Mouse (Mus musculus): ENCODE data around the gene Rpp30.

- TF ChIP-seq ZNF384 (IDR thresholded peaks at IDR 0.05; ENCODE audit: low read depth, low read length) (no peak), CHD2 (IDR thresholded peaks at IDR 0.05; ENCODE audit: low read depth, low read length) (no peak)
Observed at GRCm38 (mm10) chr19:36119219-36119618, 35.7 kb downstream of the Rpp30 start.

Data from ES-E14 (cell line).